Mouse (Mus musculus) intestine, embryonic 16.5 days (tissue): ENCODE results near the gene 1700017N19Rik. TPM values are rescaled to one million over a fixed set of nuclear protein-coding genes. Genes with fewer than 3 reads are reported as not detected.

Experiments used
- ATAC-seq: fragments of 200-750 bp; cut with Nextera tagmentation; 2 replicates; pipeline ENCODE4 v1.8.0; 2017; ENCODE audit warnings: moderate TSS enrichment, moderate library complexity
- H3K27ac ChIP-seq: fragments of 300-500 bp; sonication (generic); 2 replicates; pipeline ENCODE4 v1.5.1; 2014; ENCODE audit warnings: mild to moderate bottlenecking, low read length
- H3K27me3 ChIP-seq: fragments of 300-500 bp; sonication (generic); replicated peaks from 2 replicates; pipeline ENCODE4 v1.6.1; 2014; ENCODE audit warnings: low read length, control low read depth, mixed read lengths; ENCODE audit not compliant: control insufficient read depth, insufficient read depth
- H3K36me3 ChIP-seq: fragments of 300-500 bp; sonication (generic); 2 replicates; pipeline ENCODE4 v1.6.1; 2014; ENCODE audit warnings: low read length, control low read depth; ENCODE audit not compliant: control insufficient read depth, insufficient read depth
- H3K4me1 ChIP-seq: fragments of 300-500 bp; sonication (generic); 2 replicates; pipeline ENCODE4 v1.6.1; 2014; ENCODE audit warnings: low read length, control low read depth, mixed read lengths; ENCODE audit not compliant: control insufficient read depth, insufficient read depth
- H3K4me2 ChIP-seq: fragments of 300-500 bp; sonication (generic); 2 replicates; pipeline ENCODE4 v1.6.1; 2014; ENCODE audit warnings: low read depth, low read length, control low read depth
- H3K4me3 ChIP-seq: fragments of 300-500 bp; sonication (generic); 2 replicates; pipeline ENCODE4 v1.5.1; 2014; ENCODE audit warnings: mild to moderate bottlenecking, low read length
- H3K9ac ChIP-seq: fragments of 300-500 bp; sonication (generic); 2 replicates; pipeline ENCODE4 v1.6.1; 2014; ENCODE audit warnings: low read depth, low read length
- H3K9me3 ChIP-seq: fragments of 300-500 bp; sonication (generic); 2 replicates; pipeline ENCODE4 v1.6.1; 2016; ENCODE audit warnings: low read length, control low read depth; ENCODE audit not compliant: control insufficient read depth
- WGBS: fragments of 180-500 bp; shearing (Covaris S2); extraction: QIAGEN DNeasy Blood & Tissue Kit; methylation state at CpG from one replicate; pipeline ENCODE4 v1.1.7; 2014; 5-methylcytosine and 5-hydroxymethylcytosine counted together
- polyA plus RNA-seq: library from polyadenylated mRNA; unstranded; fragments of >200 nt; fragmentation: Nextera tagmentation; extraction: Ambion mirVana; gene quantifications from 2 replicates; pipeline ENCODE4 v1.2.1, GENCODE M21; 2015

The 1700017N19Rik gene
- polyA plus RNA-seq, 1 experiment from 2014 or later, result not detected

DNA sequence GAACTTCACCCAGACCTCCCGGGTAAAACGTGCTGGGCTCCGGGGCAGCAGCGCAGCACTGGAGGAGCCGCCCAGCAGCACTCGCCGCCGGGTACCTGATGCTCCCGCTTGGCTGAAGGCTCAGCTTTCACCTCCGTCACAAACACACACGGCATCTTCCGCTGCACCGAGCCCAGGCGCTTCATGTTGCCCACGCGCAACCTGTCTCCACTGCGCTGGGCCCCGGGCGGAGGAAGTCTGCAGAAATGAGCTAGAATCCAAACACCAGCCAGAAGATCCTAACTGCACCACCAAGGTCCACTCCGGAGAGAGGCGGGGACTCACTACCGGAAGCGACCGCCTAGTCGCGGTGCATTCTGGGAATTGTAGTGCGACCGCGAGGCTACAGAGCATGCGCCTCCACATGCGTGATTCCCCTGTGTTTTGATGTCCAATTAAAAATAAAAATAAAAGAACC is 1.3 kb upstream of the 1700017N19Rik start:
- Histone ChIP-seq H3K9ac (peak overlapping the region; percentile 82), H3K4me3 (peak overlapping the region; percentile 81), H3K27ac (peak overlapping the region; percentile 66), H3K27me3 (no peaks in the 10 kb centered on the region), H3K4me2 (peak overlapping the region; percentile 65), H3K9me3 (no peaks in the 10 kb centered on the region), H3K36me3 (no peaks in the 10 kb centered on the region), H3K4me1 (no peaks in the 10 kb centered on the region)
- WGBS, result under 1% methylated on average over 31 of the region's 31 CpGs
- peak; percentile 100 for ATAC-seq

DNA sequence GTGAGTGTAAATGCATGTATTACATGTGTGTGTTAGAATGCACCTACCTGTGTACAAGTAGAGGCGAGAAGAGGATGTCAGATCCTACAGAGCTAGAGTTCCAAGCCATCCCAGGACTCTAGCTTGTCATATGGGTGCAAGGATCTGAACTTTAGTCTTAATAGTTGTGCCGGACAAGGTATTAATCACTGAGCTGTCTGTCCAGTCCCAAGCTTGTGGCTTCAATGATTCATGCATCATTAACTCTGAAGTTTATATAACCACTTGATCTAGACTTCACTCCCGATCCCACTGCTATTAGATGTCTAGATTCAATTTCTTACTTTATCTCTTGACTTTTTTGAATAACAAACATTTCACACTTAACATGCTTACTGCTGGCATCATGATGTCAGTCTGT is 8.1 kb downstream of the 1700017N19Rik start:
- no peaks in the 10 kb centered on the region for H3K4me1 ChIP-seq
- H3K27ac ChIP-seq, result no peak overlapping the region
- ATAC-seq, result no peak
- no peaks in the 10 kb centered on the region for H3K36me3 ChIP-seq
- H3K9ac ChIP-seq, result no peak overlapping the region
- H3K4me3 ChIP-seq, result no peak overlapping the region
- 81% methylated on average over 3 of the region's 3 CpGs for whole genome bisulfite sequencing
- no peaks in the 10 kb centered on the region for H3K27me3 ChIP-seq
- H3K9me3 ChIP-seq, result no peaks in the 10 kb centered on the region
- no peak overlapping the region for H3K4me2 ChIP-seq

DNA sequence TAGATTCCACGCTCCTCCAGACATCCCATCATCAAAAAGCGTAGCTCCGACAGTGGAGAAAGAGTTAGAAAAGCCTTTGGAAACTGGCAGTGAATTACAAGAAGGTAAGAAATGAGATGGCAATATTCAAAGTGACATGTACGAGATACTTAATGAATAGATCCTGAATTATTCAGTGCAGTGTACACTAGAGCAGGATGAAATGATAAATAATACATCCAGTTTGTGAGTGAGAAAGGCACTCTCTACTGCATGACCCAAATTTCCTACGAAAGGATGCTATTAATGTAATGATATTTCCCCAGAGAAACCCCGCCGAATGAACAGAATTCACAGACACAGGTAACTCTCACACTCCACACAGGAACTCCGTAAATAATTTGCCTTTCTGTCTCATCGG is 13.2 kb downstream of the 1700017N19Rik start:
- H3K9ac ChIP-seq, result no peak overlapping the region
- no peak overlapping the region for H3K4me2 ChIP-seq
- no peaks in the 10 kb centered on the region for H3K27me3 ChIP-seq
- no peak for ATAC-seq
- no peak overlapping the region for H3K4me3 ChIP-seq
- H3K36me3 ChIP-seq, result no peaks in the 10 kb centered on the region
- 89% methylated on average over 9 of the region's 9 CpGs for WGBS
- H3K4me1 ChIP-seq, result no peaks in the 10 kb centered on the region
- H3K9me3 ChIP-seq, result no peaks in the 10 kb centered on the region
- no peak overlapping the region for H3K27ac ChIP-seq

DNA sequence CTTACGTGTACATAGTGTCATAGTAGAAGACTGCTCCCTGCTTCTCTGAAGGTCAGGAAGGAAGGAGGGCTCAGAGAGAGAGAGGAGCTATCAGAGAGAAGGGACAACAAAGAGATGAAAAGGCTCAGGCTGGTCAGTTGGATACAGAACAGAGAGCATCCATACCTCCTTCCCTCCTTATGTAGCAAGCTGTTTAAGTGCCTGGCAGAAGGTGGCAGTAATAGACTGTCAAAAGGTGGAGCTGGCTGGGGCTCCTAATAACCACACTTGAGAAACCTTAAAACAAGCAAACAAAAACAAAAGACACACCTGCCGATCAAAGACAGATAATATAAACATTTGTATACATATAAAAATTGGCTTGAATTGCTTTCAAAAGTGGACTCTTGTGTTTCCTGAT is 14.0 kb downstream of the 1700017N19Rik start:
- no peaks in the 10 kb centered on the region for H3K4me1 ChIP-seq
- no peak overlapping the region for H3K4me2 ChIP-seq
- WGBS, result 65% methylated on average over 2 of the region's 2 CpGs
- H3K9me3 ChIP-seq, result no peaks in the 10 kb centered on the region
- H3K27ac ChIP-seq, result no peak overlapping the region
- H3K4me3 ChIP-seq, result no peak overlapping the region
- H3K36me3 ChIP-seq, result no peaks in the 10 kb centered on the region
- ATAC-seq, result no peak
- H3K27me3 ChIP-seq, result no peaks in the 10 kb centered on the region
- H3K9ac ChIP-seq, result no peak overlapping the region

DNA sequence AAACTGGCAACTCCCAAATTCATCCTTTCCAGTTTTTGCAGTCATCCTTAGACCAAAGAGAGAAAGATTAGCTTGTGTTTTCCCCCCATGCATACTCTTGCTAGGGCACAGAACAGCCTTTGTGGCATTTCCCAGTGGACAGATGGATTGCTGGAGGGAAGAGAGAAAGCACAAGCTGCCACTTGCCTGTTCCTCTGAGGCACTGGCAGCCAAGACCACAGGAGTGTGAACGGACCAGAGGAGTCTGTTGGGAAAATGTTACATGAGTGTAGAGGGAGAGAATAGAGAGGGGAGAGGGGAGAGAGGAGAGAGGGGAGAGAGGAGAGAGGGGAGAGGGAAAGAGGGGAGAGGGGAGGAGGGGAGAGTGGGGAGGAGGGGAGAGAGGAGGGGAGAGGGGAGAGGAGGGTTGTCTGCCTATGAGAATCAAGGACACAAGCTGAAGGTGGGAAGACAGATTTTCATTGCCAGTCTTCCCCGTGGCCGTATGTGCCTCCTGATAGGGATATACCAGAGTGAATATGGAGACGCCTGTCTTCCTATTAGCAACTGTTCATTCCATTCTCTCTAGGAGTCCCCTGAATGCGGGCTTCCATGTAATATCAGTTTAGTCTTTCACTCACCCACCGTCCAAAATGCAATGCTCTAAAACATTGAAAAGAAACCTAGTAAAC is 27.1 kb downstream of the 1700017N19Rik start:
- WGBS, result 72% methylated on average over 6 of the region's 6 CpGs
- Histone ChIP-seq H3K4me3 (no peak overlapping the region), H3K4me2 (no peak overlapping the region), H3K4me1 (no peaks in the 10 kb centered on the region), H3K9me3 (no peaks in the 10 kb centered on the region), H3K27ac (no peak overlapping the region), H3K9ac (no peak overlapping the region), H3K36me3 (no peaks in the 10 kb centered on the region), H3K27me3 (no peaks in the 10 kb centered on the region)
- ATAC-seq, result no peak

DNA sequence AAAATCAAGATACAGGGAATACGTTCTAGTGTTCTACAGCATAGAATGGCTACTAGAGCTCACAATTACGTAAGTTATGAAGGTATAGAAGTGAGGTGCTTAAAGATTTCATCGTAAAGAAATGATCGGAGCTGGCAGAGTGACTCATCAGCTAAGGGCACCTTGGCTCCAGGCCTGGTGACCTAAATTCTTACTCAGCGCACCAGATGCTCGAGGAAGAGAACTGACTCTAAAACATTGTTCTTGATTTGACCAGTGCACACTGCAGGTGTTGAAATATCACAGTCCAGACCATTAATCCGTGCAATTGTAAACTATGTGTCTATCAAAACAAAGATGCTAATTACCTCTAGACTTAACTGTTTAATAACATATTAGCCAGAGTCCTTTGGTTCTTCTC is 29.2 kb downstream of the 1700017N19Rik start:
- H3K4me2 ChIP-seq, result no peak overlapping the region
- 79% methylated on average over 7 of the region's 7 CpGs for WGBS
- ATAC-seq, result no peak
- no peak overlapping the region for H3K27ac ChIP-seq
- no peaks in the 10 kb centered on the region for H3K36me3 ChIP-seq
- no peaks in the 10 kb centered on the region for H3K9me3 ChIP-seq
- no peak overlapping the region for H3K9ac ChIP-seq
- H3K4me1 ChIP-seq, result no peaks in the 10 kb centered on the region
- no peaks in the 10 kb centered on the region for H3K27me3 ChIP-seq
- H3K4me3 ChIP-seq, result no peak overlapping the region

DNA sequence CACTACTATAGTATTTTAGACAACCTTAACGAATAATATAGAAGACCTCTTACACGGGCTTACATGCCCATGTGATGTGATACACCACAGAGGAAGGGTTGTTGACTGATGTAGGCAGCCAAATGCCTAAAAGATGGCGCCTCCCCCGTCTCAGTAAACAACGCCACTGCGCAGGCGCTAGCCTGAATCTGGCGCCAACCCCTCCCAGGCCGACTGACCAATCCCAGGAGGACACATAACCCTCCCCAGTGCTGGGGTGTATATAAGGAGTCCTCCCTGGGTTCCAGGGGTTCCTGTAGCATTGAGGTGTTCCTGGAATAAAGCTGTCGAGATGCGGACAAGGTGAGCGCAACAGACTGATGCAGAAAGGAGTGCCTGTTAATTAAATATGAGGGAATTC is 29.8 kb downstream of the 1700017N19Rik start:
- Histone ChIP-seq H3K4me2 (no peak overlapping the region), H3K9ac (no peak overlapping the region), H3K27ac (no peak overlapping the region), H3K9me3 (no peaks in the 10 kb centered on the region), H3K27me3 (no peaks in the 10 kb centered on the region), H3K36me3 (no peaks in the 10 kb centered on the region), H3K4me3 (no peak overlapping the region), H3K4me1 (no peaks in the 10 kb centered on the region)
- WGBS, result 94% methylated on average over 12 of the region's 12 CpGs
- ATAC-seq, result no peak

DNA sequence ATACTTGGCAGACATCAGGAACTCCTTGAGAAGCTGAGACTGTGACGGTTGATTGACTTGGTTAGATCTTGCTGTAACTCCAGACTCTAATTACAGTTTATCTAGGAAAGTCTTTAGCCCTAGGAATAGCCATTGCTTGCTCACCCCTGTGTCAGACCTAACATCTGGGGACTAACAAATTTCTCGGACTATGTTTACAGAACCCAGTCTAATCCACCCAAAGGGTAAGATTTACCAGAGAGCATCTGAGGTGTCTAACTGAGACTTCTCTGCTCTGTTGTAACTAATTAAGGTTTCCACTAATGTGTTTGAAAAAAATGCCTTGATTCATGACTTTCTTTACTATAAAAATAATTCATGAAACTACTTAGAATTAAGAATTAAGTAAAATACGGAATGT is 32.2 kb downstream of the 1700017N19Rik start:
- Histone ChIP-seq H3K9me3 (no peaks in the 10 kb centered on the region), H3K27me3 (no peaks in the 10 kb centered on the region), H3K36me3 (no peaks in the 10 kb centered on the region), H3K4me1 (no peaks in the 10 kb centered on the region), H3K9ac (no peak overlapping the region), H3K4me3 (no peak overlapping the region), H3K27ac (no peak overlapping the region), H3K4me2 (no peak overlapping the region)
- ATAC-seq, result no peak
- 59% methylated on average over 3 of the region's 3 CpGs for WGBS

DNA sequence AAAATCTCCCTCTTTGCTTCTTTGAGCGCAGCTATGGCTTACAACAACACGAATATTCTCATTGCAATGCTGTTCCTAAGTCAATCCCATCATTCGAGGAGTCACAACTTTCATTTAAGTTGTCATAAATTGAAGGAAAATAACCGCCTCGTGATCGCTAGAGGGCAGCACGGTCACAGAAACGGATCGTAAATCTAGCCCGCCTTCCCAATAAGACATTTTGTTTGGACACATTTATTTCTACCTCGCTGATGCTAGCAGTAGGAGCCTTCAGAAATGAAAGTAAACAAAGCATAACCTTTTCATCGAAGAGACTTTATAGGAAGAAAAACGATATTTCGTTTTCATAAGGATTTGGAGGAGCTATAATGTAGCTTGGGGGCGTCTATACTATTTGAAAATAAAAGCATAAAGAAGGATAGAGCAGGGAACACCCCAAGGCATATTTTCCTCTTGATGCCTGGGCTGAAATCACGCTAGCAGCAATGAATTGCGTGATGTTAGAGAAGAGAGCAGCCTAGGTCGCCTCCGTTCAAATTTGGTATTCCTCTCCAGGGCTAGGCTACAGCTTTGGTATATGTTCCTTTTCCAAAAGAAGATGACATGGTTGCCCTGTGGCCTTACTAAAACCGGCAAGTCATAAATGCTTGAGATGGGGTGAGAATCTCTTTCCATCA is 39.6 kb downstream of the 1700017N19Rik start:
- no peaks in the 10 kb centered on the region for H3K36me3 ChIP-seq
- no peak overlapping the region for H3K9ac ChIP-seq
- H3K4me1 ChIP-seq, result no peaks in the 10 kb centered on the region
- H3K27ac ChIP-seq, result no peak overlapping the region
- WGBS, result 23% methylated on average over 20 of the region's 20 CpGs
- H3K27me3 ChIP-seq, result no peaks in the 10 kb centered on the region
- 0 out of 2 replicates have a peak, but pooled peaks have one; percentile 33 for ATAC-seq
- H3K4me2 ChIP-seq, result peak overlapping the region; percentile 30; the same call in 1 of the 2 replicates
- H3K4me3 ChIP-seq, result 0 out of 2 replicates have a peak overlapping the region, but pooled peaks have one; percentile 16
- no peaks in the 10 kb centered on the region for H3K9me3 ChIP-seq
